ENCODE assay signal across 8 mouse cellular contexts in the genomic region with DNA sequence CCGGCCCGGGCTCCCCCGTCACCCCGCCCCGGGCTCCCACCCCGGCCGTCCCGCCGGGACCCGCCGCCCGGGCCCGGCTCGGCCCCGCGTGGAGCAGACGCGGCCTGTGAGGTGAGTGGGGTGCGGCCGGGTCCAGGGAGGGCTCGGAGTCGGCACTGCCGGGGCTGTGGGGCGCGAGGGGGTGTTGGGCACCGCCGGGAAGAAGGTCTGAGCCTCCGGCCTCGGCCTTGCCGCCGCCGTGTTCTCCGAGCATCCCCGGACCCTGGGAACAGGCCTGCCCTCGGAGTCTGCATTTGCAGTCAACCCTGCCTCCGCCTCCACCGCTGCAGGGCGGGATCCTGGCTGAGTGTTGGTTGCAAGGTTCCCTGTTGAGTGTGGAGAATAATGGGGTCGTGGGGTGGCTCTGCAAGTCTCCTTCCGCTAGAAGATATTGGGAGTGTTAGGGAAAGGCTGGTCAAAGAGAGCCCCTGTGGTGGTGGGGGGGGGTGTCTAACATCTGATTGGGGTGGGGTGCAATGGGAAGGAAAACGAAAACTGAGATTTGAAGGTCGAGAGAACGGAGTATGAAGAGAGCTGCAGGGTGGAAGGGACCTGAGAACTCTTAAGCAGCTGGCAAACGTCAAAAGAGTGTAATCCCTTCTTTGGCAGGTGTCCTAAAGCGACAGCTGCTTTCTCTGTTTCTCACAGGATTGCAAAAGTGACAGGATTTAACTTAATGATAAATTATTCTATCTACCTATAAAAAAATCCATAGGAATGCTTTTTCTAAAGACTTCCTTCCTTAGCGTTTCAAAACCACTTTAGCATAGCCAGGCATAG. TPM values are rescaled to one million over a fixed set of nuclear protein-coding genes. Genes with fewer than 3 reads are reported as not detected.
A peak's percentile ranks its signal among the peaks of the same experiment; 100 is the strongest.
DNase-seq lines count a peak whose midpoint lies in the region; ATAC-seq and TF ChIP-seq lines count a peak whose summit lies in the region.

No protein-coding gene starts in this region.

- no peaks in the 10 kb centered on the region for H3K27me3 ChIP-seq in spleen, adult 2 months (ENCODE audit: control insufficient read depth, insufficient read depth, low read length)
- H3K27me3 ChIP-seq in hindbrain, embryonic 11.5 days (ENCODE audit: control insufficient read depth, insufficient read depth, low read length) = no peaks in the 10 kb centered on the region

- H3K4me3 ChIP-seq in spleen, adult 2 months (ENCODE audit: extremely low read depth, insufficient read depth, insufficient read length) = peak overlapping the region; percentile 95
- peak overlapping the region; percentile 53; the same call in 1 of the 2 replicates for H3K4me3 ChIP-seq in cortical plate, adult 2 months (ENCODE audit: insufficient read depth, low read length)
- peak overlapping the region; percentile 89 for H3K4me3 ChIP-seq in hindbrain, embryonic 11.5 days (ENCODE audit: low read depth, low read length)

- TF ChIP-seq POLR2A in spleen, adult 2 months (IDR thresholded peaks at IDR 0.05; ENCODE audit: low read depth, low read length) = no peak
- no peak for TF ChIP-seq POLR2A in cortical plate, adult 2 months (IDR thresholded peaks at IDR 0.05; ENCODE audit: extremely low read depth, insufficient read depth, low read length)

- no peaks in the 10 kb centered on the region for H3K9me3 ChIP-seq in hindbrain, embryonic 11.5 days (ENCODE audit: control insufficient read depth, low read length)

- peaks cover 3% of the 10 kb centered on the region; the same call in 1 of the 2 replicates for H3K36me3 ChIP-seq in spleen, adult 2 months (ENCODE audit: control insufficient read depth, insufficient read depth, low read length)
- H3K36me3 ChIP-seq in hindbrain, embryonic 11.5 days (ENCODE audit: control insufficient read depth, insufficient read depth, low read length) = peaks cover 6% of the 10 kb centered on the region; the same call in 1 of the 2 replicates

- no peak for DNase-seq in spleen, adult 2 months (ENCODE audit: low read depth in 1 of 2, low spot score in 2 of 2)
- no peak for DNase-seq in spleen, postnatal 36 days (ENCODE audit: low spot score in 2 of 2)
- peak; percentile 56 for DNase-seq in hindbrain, embryonic 11.5 days (ENCODE audit: low spot score)
- DNase-seq in cerebellum, adult 11-12 months = no peak
- no peak for DNase-seq in right cerebral cortex, postnatal 14 days

- H3K4me2 ChIP-seq in hindbrain, embryonic 11.5 days (replicated peaks; ENCODE audit: low read depth, low read length) = peak overlapping the region; percentile 82

- no peak for ATAC-seq in hindbrain, embryonic 11.5 days (ENCODE audit: low FRiP score)
- ATAC-seq in megakaryocyte progenitor cell, adult 5-6 weeks (replicated peaks; ENCODE audit: poor library complexity) = peak; percentile 36
- ATAC-seq in monocyte, adult 5-6 weeks (replicated peaks; ENCODE audit: insufficient number of reproducible peaks, low FRiP score, low TSS enrichment, poor library complexity, severe bottlenecking) = no peak

- 2% methylated on average over 46 of the region's 46 CpGs for WGBS in spleen, adult 2 months
- 2% methylated on average over 28 of the region's 46 CpGs for WGBS in hindbrain, embryonic 11.5 days

- 0 out of 2 replicates have a peak, but pooled peaks cover 3% of the 10 kb centered on the region for H3K4me1 ChIP-seq in spleen, adult 2 months (ENCODE audit: control insufficient read depth, insufficient read depth, insufficient read length)
- no peaks in the 10 kb centered on the region for H3K4me1 ChIP-seq in cortical plate, adult 2 months (ENCODE audit: control insufficient read depth, insufficient read depth, low read length)
- H3K4me1 ChIP-seq in hindbrain, embryonic 11.5 days (replicated peaks; ENCODE audit: control insufficient read depth, insufficient read depth, low read length) = 0 out of 2 replicates have a peak, but pooled peaks cover 3% of the 10 kb centered on the region

- H3K27ac ChIP-seq in spleen, adult 2 months (ENCODE audit: insufficient read depth, low read length) = no peak overlapping the region
- H3K27ac ChIP-seq in cortical plate, adult 2 months (ENCODE audit: insufficient read depth, low read length) = no peak overlapping the region
- H3K27ac ChIP-seq in hindbrain, embryonic 11.5 days (ENCODE audit: low read depth, low read length) = peak overlapping the region; percentile 91

- no peak for TF ChIP-seq CTCF in spleen, adult 2 months (IDR thresholded peaks at IDR 0.05; ENCODE audit: extremely low read depth, insufficient read depth, insufficient read length, insufficient replicate concordance)
- TF ChIP-seq CTCF in cortical plate, adult 2 months (IDR thresholded peaks at IDR 0.05; ENCODE audit: extremely low read depth, insufficient read depth, low read length) = no peak

- peak overlapping the region; percentile 95 for H3K9ac ChIP-seq in hindbrain, embryonic 11.5 days (ENCODE audit: low read depth, low read length)

RNA-seq across cellular contexts. Expression of a gene that starts 0.4 kb away (rescaled TPM):
- polyA plus RNA-seq in spleen, adult 2 months (2012; rRNA removed) = 10.8 and 12.7 TPM in 2 replicates
- 1.7 and 2.5 TPM in 2 replicates for polyA plus RNA-seq in cortical plate, adult 2 months (2012; rRNA removed)
- polyA plus RNA-seq in hindbrain, embryonic 11.5 days (2014; fragmentation: Nextera tagmentation; extraction: Ambion mirVana) = 39.6 and 46.1 TPM in 2 replicates
- 40.3 and 41.8 TPM in 2 replicates for total RNA-seq in megakaryocyte progenitor cell, adult 5-6 weeks (2015)
- total RNA-seq in megakaryocyte progenitor cell, adult 5-6 weeks (2017) = 12.3 and 15.5 TPM in 2 replicates
- total RNA-seq in monocyte, adult 5-6 weeks (2017) = 0.64 to 2.4 TPM (median 1.4 TPM) in 3 replicates

RNA-seq across cellular contexts. Expression of a gene that starts 0.5 kb away (rescaled TPM):
- 14.9 and 16.0 TPM in 2 replicates for polyA plus RNA-seq in spleen, adult 2 months (2012; rRNA removed)
- polyA plus RNA-seq in cortical plate, adult 2 months (2012; rRNA removed) = 11.8 and 12.2 TPM in 2 replicates
- 164 and 173 TPM in 2 replicates for polyA plus RNA-seq in hindbrain, embryonic 11.5 days (2014; fragmentation: Nextera tagmentation; extraction: Ambion mirVana)
- 53.5 and 71.5 TPM in 2 replicates for total RNA-seq in megakaryocyte progenitor cell, adult 5-6 weeks (2015)
- total RNA-seq in megakaryocyte progenitor cell, adult 5-6 weeks (2017) = 47.8 and 54.8 TPM in 2 replicates
- total RNA-seq in monocyte, adult 5-6 weeks (2017) = 22.2 to 35.8 TPM (median 32.9 TPM) in 3 replicates

RNA-seq across cellular contexts. Expression of a gene that starts 7.6 kb away (rescaled TPM):
- polyA plus RNA-seq in spleen, adult 2 months (2012; rRNA removed) = 5.9 and 6.7 TPM in 2 replicates
- polyA plus RNA-seq in cortical plate, adult 2 months (2012; rRNA removed) = 27.2 and 27.8 TPM in 2 replicates
- 15.7 and 23.4 TPM in 2 replicates for polyA plus RNA-seq in hindbrain, embryonic 11.5 days (2014; fragmentation: Nextera tagmentation; extraction: Ambion mirVana)
- total RNA-seq in megakaryocyte progenitor cell, adult 5-6 weeks (2015) = 0.12 and 1.3 TPM in 2 replicates
- 0.20 and 0.29 TPM in 2 replicates for total RNA-seq in megakaryocyte progenitor cell, adult 5-6 weeks (2017)
- 0.48 to 1.6 TPM (median 1.2 TPM) in 3 replicates for total RNA-seq in monocyte, adult 5-6 weeks (2017)

RNA-seq across cellular contexts. Expression of a gene that starts 12.0 kb away (rescaled TPM):
- 0.05 TPM in 1 of 2 replicates, not detected in the other for polyA plus RNA-seq in spleen, adult 2 months (2012; rRNA removed)
- 2.8 and 4.3 TPM in 2 replicates for polyA plus RNA-seq in cortical plate, adult 2 months (2012; rRNA removed)
- polyA plus RNA-seq in hindbrain, embryonic 11.5 days (2014; fragmentation: Nextera tagmentation; extraction: Ambion mirVana) = 0.40 and 0.42 TPM in 2 replicates
- not detected in 2 replicates for total RNA-seq in megakaryocyte progenitor cell, adult 5-6 weeks (2015)
- total RNA-seq in megakaryocyte progenitor cell, adult 5-6 weeks (2017) = 0.30 TPM in 1 of 2 replicates, not detected in the other
- not detected in 3 replicates for total RNA-seq in monocyte, adult 5-6 weeks (2017)

RNA-seq across cellular contexts. Expression of a gene that starts 12.1 kb away (rescaled TPM):
- not detected in 2 replicates for polyA plus RNA-seq in spleen, adult 2 months (2012; rRNA removed)
- 0.40 TPM in 1 of 2 replicates, not detected in the other for polyA plus RNA-seq in cortical plate, adult 2 months (2012; rRNA removed)
- polyA plus RNA-seq in hindbrain, embryonic 11.5 days (2014; fragmentation: Nextera tagmentation; extraction: Ambion mirVana) = not detected in 2 replicates
- total RNA-seq in megakaryocyte progenitor cell, adult 5-6 weeks (2015) = not detected in 2 replicates
- total RNA-seq in megakaryocyte progenitor cell, adult 5-6 weeks (2017) = not detected in 2 replicates
- total RNA-seq in monocyte, adult 5-6 weeks (2017) = not detected in 3 replicates
